Mouse (Mus musculus): ENCODE data around the gene Msmp. TPM values are rescaled to one million over a fixed set of nuclear protein-coding genes. Genes with fewer than 3 reads are reported as not detected.
"Not testable (repeated sequence)": the region's sequence is repeated elsewhere in the genome, so short reads cannot be mapped to it uniquely, and the experiment has no call there.

Gene Msmp
- polyA plus RNA-seq, 1 experiment, result 0.23 TPM

GRCm38 (mm10) chr4:43604751-43605685, 20.7 kb upstream of the Msmp start:
- no peak for DNase-seq (ENCODE audit: low read depth in 1 of 2, low spot score in 2 of 2)
- Histone ChIP-seq H3K27me3 (ENCODE audit: control insufficient read depth, insufficient read depth, low read length) (no peaks in the 10 kb centered on the region), H3K4me1 (ENCODE audit: control insufficient read depth, insufficient read depth, insufficient read length) (no peaks in the 10 kb centered on the region), H3K36me3 (ENCODE audit: control insufficient read depth, insufficient read depth, low read length) (no peaks in the 10 kb centered on the region), H3K27ac (ENCODE audit: insufficient read depth, low read length) (no peak overlapping the region), H3K4me3 (ENCODE audit: extremely low read depth, insufficient read depth, insufficient read length) (no peak overlapping the region)
- 53% methylated on average over 9 of the region's 9 CpGs for WGBS
- TF ChIP-seq POLR2A (IDR thresholded peaks at IDR 0.05; ENCODE audit: low read depth, low read length), result no peak
- no peak for TF ChIP-seq CTCF (IDR thresholded peaks at IDR 0.05; ENCODE audit: extremely low read depth, insufficient read depth, insufficient read length, insufficient replicate concordance)

GRCm38 (mm10) chr4:43604099-43604498, 19.8 kb upstream of the Msmp start:
- WGBS, result 64% methylated on average over 3 of the region's 3 CpGs
- Histone ChIP-seq H3K4me1 (ENCODE audit: control insufficient read depth, insufficient read depth, insufficient read length) (no peaks in the 10 kb centered on the region), H3K27ac (ENCODE audit: insufficient read depth, low read length) (no peak overlapping the region), H3K27me3 (ENCODE audit: control insufficient read depth, insufficient read depth, low read length) (no peaks in the 10 kb centered on the region), H3K4me3 (ENCODE audit: extremely low read depth, insufficient read depth, insufficient read length) (no peak overlapping the region), H3K36me3 (ENCODE audit: control insufficient read depth, insufficient read depth, low read length) (no peaks in the 10 kb centered on the region)
- no peak for DNase-seq (ENCODE audit: low read depth in 1 of 2, low spot score in 2 of 2)
- TF ChIP-seq POLR2A (IDR thresholded peaks at IDR 0.05; ENCODE audit: low read depth, low read length), result no peak
- no peak for TF ChIP-seq CTCF (IDR thresholded peaks at IDR 0.05; ENCODE audit: extremely low read depth, insufficient read depth, insufficient read length, insufficient replicate concordance)

DNA sequence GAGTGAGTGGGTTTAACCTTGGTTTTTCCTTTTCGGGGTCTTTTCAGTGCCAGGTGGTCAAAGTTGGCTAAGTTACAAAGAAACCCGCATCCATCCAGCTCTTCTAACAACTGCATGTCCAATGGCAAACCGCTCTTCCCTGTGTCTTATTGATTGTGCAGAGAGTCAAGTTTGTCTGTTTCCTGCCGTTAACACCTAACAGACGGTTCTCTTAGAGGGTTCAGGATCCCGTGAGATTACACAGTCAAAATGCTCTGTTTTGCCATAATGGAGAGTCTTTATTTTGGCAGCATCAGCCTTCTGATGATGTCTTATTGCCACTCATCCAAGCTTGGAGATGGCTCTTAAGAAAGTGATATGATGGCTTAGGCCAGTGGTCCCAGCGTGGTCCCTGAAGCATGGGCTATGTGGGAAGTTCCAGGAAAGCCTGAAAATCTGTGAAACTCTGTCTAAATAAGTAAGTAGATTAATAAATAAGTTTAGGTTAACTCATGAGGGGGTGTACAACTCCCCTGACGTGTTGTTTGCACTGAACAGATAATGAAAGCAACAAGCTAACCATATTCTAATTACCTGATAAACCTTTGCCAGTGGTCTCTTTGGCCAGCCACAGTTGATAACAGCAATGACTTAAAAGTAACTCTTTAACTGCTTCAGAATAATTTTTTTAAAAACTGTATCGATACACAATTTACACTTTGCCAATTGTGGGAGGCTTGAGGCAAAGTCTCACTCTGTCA, 16.1 kb upstream of the Msmp start:
- Histone ChIP-seq H3K27ac (ENCODE audit: insufficient read depth, low read length) (peak overlapping the region; percentile 13; the same call in 1 of the 2 replicates), H3K4me3 (ENCODE audit: extremely low read depth, insufficient read depth, insufficient read length) (no peak overlapping the region), H3K27me3 (ENCODE audit: control insufficient read depth, insufficient read depth, low read length) (no peaks in the 10 kb centered on the region), H3K36me3 (ENCODE audit: control insufficient read depth, insufficient read depth, low read length) (no peaks in the 10 kb centered on the region), H3K4me1 (ENCODE audit: control insufficient read depth, insufficient read depth, insufficient read length) (no peaks in the 10 kb centered on the region)
- DNase-seq (ENCODE audit: low read depth in 1 of 2, low spot score in 2 of 2), result no peak
- TF ChIP-seq POLR2A (IDR thresholded peaks at IDR 0.05; ENCODE audit: low read depth, low read length) (no peak), CTCF (IDR thresholded peaks at IDR 0.05; ENCODE audit: extremely low read depth, insufficient read depth, insufficient read length, insufficient replicate concordance) (no peak)
- WGBS, result 75% methylated on average over 9 of the region's 9 CpGs

DNA sequence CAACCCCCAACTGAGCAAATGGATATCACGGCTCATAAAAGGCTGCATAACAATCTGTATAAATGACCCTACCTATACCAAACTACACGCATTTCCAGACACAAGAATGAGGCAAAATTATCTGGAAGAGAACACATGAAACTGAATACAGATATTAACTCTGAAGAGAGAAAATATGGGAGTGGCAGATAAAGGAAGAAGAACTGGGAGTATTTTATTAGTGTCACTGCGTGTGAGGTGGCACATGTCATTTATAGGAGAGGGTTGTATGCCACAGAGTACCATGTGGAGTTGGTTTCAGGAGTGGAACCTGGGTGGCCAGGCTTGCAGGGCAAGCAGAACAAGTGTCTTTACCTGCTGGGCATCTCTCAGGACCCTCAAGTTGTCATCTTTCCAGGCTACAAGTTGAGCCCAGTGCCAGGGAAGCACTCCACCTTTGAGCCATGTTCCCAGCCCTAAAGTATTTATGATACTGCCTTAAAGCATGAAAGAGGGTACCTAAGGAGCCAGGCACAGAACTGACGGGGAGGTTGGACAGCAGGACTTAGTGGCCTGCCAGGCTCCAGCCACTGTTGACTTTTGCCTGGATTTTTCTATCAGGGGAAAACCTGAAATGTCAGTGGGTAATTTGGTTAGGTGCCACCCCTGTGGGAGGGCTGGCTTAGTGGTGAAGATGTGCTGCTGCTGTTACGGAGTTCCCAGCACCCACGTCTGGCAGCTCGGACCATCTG, 14.5 kb upstream of the Msmp start:
- no peaks in the 10 kb centered on the region for H3K27me3 ChIP-seq (ENCODE audit: control insufficient read depth, insufficient read depth, low read length)
- WGBS, result 78% methylated on average over 7 of the region's 7 CpGs
- TF ChIP-seq CTCF (IDR thresholded peaks at IDR 0.05; ENCODE audit: extremely low read depth, insufficient read depth, insufficient read length, insufficient replicate concordance) (no peak), POLR2A (IDR thresholded peaks at IDR 0.05; ENCODE audit: low read depth, low read length) (no peak)
- H3K4me3 ChIP-seq (ENCODE audit: extremely low read depth, insufficient read depth, insufficient read length), result no peak overlapping the region
- DNase-seq (ENCODE audit: low read depth in 1 of 2, low spot score in 2 of 2), result no peak
- H3K27ac ChIP-seq (ENCODE audit: insufficient read depth, low read length), result no peak overlapping the region
- no peaks in the 10 kb centered on the region for H3K4me1 ChIP-seq (ENCODE audit: control insufficient read depth, insufficient read depth, insufficient read length)
- H3K36me3 ChIP-seq (ENCODE audit: control insufficient read depth, insufficient read depth, low read length), result no peaks in the 10 kb centered on the region

DNA sequence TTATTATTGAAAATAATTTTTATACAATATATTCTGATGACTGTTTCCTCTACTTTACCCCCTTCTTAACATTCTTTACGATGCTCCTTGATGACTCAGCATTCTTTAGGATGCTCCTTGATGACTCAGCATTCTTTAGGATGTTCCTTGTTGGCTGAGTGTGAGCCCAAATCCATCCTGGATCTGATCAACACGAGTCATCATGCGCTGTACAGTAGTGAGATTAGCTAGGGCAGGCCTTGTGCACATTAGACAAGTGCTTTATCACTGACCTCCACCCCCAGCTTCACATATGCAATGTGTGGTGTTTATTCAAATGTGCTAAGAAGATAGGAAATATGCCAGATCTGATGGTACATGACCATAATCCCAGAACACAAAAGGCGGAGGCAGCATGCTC, 13.9 kb upstream of the Msmp start:
- H3K27ac ChIP-seq (ENCODE audit: insufficient read depth, low read length), result no peak overlapping the region
- no peaks in the 10 kb centered on the region for H3K36me3 ChIP-seq (ENCODE audit: control insufficient read depth, insufficient read depth, low read length)
- no peaks in the 10 kb centered on the region for H3K4me1 ChIP-seq (ENCODE audit: control insufficient read depth, insufficient read depth, insufficient read length)
- H3K4me3 ChIP-seq (ENCODE audit: extremely low read depth, insufficient read depth, insufficient read length), result no peak overlapping the region
- no peak for TF ChIP-seq POLR2A (IDR thresholded peaks at IDR 0.05; ENCODE audit: low read depth, low read length)
- no peak for TF ChIP-seq CTCF (IDR thresholded peaks at IDR 0.05; ENCODE audit: extremely low read depth, insufficient read depth, insufficient read length, insufficient replicate concordance)
- no peaks in the 10 kb centered on the region for H3K27me3 ChIP-seq (ENCODE audit: control insufficient read depth, insufficient read depth, low read length)
- WGBS, result 68% methylated on average over 4 of the region's 4 CpGs
- no peak for DNase-seq (ENCODE audit: low read depth in 1 of 2, low spot score in 2 of 2)

DNA sequence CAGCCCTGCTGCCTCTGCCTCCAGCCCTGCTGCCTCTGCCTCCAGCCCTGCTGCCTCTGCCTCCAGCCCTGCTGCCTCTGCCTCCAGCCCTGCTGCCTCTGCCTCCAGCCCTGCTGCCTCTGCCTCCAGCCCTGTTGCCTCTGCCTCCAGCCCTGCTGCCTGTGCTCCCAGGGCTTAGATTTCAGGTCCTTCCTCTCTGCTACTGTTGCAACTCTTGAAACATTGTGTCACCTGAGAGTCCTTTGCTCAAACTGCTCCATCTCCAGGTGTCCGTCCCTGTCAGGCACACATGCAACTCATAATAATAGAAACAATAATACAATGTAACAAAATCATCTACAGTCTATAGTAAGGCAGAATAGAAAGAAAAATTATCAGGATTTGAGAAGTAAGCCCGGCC, 12.3 kb upstream of the Msmp start:
- not testable (repeated sequence) for H3K4me1 ChIP-seq (ENCODE audit: control insufficient read depth, insufficient read depth, insufficient read length); H3K36me3 ChIP-seq (ENCODE audit: control insufficient read depth, insufficient read depth, low read length); H3K4me3 ChIP-seq (ENCODE audit: extremely low read depth, insufficient read depth, insufficient read length); DNase-seq (ENCODE audit: low read depth in 1 of 2, low spot score in 2 of 2); H3K27me3 ChIP-seq (ENCODE audit: control insufficient read depth, insufficient read depth, low read length); H3K27ac ChIP-seq (ENCODE audit: insufficient read depth, low read length)
- WGBS, result 91% methylated on average over 2 of the region's 2 CpGs
